Mouse (Mus musculus): ENCODE data around the gene Tbcc. TPM values are rescaled to one million over a fixed set of nuclear protein-coding genes. Genes with fewer than 3 reads are reported as not detected.

Tbcc gene
- polyA plus RNA-seq (2012): 33.2 and 44.9 TPM in 2 replicates

DNA sequence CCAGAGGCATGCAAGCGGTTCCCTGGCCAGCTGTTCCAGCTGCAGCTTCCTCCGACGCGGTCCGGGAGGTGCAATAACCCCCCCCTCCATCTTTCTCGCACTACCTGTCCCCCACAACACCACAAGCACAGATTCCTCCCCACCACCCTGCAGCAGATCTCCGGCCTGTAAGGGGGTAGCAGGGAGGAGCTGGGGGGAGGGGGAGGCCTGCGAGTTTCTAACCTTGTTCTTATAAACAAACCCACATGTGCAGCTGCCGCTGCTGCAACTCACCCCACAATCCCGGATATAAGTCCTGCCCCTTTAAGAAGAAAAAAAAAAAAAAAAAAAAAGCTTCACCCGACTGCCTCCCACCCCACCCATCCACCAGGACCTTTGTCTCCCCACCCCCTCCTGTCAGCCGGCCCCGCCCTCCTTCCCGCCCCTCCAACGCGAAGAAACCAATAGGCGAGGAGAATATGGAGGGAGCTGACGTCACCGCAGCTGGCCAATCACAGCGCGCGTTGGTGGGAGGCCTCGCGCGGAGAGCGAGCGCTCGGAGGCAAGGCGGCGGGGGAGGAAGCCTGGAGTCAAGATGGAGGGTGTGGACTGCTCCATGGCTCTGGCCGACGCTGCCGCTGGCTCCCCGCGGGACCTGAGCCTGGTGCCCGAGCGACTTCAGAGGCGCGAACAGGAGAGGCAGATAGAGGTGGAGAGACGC lies at the start of gene Tbcc:
Tbcc (plus strand) TSS at position 569 of the 700 bp plus-strand sequence.
- no peak for TF ChIP-seq GATA1 (IDR thresholded peaks at IDR 0.05; ENCODE audit: low read length)

DNA sequence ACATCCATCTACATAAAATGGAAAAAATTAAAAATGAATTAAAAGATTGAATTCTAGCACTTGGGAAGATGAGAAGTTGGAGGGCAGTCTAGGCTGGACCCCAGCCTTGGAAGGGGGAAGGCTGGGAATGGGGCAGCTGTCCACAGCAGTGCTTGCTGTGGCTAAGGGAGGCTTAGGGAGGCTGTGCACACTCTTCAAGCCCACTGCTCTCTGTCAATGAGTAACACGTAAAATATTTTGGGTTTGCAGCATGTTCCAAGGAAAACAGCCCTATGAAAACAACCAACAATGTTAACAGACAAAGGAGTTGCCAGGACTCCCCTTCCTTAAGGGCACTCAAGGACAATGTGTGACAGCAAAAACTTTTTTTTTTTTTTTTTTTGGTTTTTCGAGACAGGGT lies 47.5 kb upstream of the Tbcc start:
- TF ChIP-seq GATA1 (IDR thresholded peaks at IDR 0.05; ENCODE audit: low read length): no peak

DNA sequence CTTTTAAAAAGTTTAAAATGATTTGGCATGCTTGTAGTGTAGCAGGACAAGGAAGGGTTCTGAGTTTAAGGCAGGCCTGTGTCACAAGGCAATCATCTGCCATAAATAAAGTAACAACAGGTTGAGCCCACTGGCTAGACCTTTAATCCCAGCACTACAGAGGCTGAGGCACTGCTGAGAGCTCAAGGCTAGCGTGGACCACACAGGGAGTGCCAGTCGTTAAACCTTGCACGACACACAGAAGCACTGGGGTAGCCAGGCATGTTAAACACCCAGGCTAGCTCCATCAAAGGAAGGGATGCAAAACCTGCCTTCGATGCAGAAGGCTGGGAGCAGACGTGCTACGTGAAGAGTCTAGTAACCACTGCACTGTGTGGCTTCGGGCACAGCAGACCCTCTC lies 46.8 kb upstream of the Tbcc start:
- TF ChIP-seq GATA1 (IDR thresholded peaks at IDR 0.05; ENCODE audit: low read length): no peak

DNA sequence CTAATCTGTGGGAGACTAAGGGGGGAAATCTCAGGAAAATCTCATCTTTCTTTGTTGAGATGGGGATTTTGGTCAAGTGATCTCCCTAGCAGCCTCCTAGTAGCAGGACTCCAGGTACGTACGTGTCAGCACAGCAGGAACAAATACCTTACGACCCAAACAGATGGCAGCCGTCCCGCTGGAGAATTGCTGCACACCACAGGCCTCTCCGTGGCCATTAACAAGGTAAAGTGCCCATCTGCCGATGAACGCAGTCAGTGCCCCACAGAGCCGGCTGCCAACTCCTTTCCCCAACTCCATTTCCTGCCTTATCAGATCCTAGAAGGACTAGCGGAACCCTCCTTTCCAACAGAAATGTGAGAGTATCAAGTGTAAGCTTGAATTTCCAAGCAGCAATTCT lies 45.7 kb upstream of the Tbcc start:
- no peak for TF ChIP-seq GATA1 (IDR thresholded peaks at IDR 0.05; ENCODE audit: low read length)

DNA sequence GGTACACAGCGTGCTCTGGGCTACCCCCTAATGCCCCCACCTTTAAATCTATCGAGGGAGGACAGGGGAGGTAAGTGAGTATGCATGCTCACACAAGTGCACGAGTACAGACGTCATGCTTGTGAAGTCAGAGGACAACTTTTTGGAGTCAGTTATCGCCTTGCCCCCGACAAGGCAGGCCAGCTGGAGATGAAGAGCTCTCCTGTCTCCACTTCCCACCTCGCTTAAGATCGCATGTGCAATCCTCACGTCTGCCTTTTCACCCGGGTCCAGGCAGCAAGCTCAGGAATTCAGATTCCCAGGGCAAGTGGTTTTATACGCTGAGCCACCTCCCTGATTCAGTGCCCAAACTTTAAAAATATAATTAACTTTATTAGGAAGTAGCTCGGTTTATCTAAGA lies 45.2 kb upstream of the Tbcc start:
- no peak for TF ChIP-seq GATA1 (IDR thresholded peaks at IDR 0.05; ENCODE audit: low read length)

DNA sequence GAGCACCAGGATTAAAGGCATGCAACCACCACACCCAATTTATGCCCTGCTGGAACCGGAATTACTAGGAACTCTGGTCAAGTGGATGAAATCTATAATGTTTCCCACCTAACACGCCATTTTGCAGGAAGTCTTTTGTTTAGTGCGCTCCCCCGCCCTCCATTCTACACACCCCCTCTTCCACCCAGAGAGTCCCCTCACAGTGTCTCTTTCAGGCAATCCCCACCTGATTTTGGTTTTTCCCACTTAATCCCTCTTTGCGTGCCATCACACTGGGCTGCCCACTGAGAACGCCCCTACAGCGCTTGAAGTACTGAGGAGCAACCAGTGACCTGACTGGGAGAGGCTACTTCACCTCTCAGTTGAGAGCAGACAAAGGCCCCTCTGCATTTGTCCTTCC lies 43.3 kb upstream of the Tbcc start:
- no peak for TF ChIP-seq GATA1 (IDR thresholded peaks at IDR 0.05; ENCODE audit: low read length)

DNA sequence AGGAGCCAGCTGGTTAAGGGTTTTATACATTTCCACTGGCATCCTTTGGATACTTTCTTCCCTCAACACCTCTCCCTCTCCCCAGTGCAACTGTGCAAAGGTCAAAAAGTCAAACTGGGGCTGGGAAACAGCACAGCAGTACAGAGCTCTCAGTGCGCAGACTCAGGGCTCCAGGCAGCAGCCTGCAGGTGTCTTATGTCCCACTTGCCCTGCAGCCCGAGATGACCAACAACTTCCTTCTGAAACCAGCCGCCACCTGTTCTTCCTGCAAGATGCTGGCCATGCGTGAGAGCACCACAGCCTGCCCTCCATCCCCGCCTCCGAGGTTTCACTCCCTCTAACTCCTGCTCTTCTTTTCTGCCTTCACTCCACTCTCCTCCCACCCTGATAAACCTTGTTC lies 37.8 kb upstream of the Tbcc start:
- no peak for TF ChIP-seq GATA1 (IDR thresholded peaks at IDR 0.05; ENCODE audit: low read length)

DNA sequence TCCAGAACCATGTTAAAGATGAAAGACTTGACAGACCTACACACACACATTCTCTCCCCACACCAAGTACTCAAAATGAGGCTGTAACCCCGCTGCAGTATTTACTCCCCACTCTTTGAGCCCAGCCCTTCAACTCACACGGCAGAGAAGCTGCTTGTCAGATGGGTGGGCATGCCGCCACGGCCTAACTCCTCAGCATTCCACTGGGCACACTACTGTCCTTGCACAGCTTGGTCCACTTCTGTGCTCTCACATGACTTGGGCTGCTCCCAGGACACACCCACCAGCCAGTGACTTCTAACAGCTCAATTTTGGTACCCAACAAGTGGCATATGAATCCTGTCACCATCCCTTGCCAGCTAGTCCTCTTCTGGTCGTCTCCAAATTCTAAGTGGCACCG lies 37.2 kb upstream of the Tbcc start:
- TF ChIP-seq GATA1 (IDR thresholded peaks at IDR 0.05; ENCODE audit: low read length): no peak

DNA sequence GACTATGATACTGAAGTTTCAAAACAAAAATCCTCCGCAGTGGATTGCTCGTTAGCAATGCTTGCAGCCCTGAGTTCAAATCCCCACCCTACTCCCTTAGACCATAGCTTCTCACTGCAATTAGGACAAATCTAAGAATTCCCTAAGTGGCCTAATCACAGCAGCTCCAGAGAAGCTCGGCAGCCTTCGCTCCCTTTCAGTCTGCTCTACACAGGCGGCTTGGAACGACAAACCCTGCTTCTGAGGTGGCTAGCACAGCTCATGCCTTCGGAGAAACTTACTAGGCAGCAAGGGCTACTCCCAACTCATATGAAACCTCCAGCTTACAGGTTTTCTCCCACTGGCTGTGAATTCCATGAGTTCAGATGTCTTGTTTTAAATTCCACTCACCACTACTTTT lies 36.4 kb upstream of the Tbcc start:
- TF ChIP-seq GATA1 (IDR thresholded peaks at IDR 0.05; ENCODE audit: low read length): no peak

DNA sequence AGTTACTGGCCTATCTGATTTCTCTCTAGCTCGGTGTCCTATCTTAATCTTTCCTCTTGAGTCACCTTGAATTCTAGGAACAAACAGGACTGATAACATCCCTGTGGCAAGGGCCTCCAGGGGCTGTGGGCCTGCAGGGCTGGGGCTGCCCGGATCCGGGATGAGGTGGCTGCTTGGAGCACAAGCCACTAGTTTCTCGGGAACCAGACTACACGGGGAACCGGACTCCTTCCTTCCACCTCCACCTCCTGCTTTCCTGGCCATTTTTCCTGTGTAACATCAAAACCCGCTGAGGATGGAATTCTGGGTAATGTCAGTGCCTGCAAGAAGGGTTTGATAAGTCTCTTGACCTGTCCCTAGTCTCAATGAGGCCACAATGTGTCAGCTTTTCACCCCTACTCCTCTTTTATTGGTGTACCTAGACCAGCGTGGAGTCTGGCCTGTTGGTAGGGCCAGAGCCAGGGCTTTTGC lies 35.8 kb upstream of the Tbcc start:
- peak; percentile 54 for TF ChIP-seq GATA1 (IDR thresholded peaks at IDR 0.05; ENCODE audit: low read length)

DNA sequence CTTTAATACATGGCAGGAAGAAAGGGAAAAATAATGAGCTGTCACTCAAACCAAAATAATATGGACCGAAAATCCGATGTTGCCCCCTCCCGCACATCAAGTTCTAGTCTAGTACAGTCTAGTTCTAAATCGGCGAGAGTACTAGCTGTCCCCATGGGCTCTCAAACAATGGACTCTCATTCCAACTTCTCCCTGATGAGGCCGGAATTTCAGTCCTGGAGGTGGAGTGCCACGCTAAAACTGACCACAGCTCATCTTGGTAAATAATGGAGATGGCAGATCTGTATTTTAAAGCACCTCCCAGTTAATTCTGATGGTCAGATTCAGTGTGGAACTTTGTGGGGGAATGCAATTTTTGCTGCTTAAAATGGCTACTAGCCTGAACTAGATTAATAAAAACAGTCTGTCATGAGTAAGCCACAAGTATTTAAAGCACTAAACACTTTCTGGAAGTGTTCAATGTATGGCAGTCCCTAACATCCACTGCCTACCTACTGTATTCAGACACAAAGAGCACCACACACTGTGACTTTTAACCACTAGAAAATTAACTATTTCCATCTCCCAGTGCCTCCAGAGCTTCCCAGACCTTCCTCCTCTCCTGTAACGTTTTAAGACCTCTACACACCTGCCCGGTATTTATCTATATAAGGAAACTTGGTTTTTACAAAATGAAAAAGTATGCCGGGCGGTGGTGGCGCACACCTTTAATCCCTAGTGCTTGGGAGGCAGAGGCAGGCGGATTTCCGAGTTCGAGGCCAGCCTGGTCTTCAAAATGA lies 35.0 kb upstream of the Tbcc start:
- no peak for TF ChIP-seq GATA1 (IDR thresholded peaks at IDR 0.05; ENCODE audit: low read length)

DNA sequence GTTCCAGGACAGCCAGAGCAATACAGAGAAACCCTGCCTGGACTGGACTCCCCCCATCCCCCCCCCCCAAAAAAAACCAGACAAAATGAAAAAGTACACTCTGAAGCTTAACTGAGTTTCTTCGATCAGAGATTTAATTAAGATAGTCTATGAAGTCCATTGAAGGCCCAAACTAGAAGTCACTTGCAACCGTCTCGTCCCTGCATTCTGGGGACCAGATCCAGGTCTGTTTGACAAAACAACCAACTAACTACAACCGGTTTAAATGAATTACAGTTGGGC lies 34.4 kb upstream of the Tbcc start:
- TF ChIP-seq GATA1 (IDR thresholded peaks at IDR 0.05; ENCODE audit: low read length): no peak

DNA sequence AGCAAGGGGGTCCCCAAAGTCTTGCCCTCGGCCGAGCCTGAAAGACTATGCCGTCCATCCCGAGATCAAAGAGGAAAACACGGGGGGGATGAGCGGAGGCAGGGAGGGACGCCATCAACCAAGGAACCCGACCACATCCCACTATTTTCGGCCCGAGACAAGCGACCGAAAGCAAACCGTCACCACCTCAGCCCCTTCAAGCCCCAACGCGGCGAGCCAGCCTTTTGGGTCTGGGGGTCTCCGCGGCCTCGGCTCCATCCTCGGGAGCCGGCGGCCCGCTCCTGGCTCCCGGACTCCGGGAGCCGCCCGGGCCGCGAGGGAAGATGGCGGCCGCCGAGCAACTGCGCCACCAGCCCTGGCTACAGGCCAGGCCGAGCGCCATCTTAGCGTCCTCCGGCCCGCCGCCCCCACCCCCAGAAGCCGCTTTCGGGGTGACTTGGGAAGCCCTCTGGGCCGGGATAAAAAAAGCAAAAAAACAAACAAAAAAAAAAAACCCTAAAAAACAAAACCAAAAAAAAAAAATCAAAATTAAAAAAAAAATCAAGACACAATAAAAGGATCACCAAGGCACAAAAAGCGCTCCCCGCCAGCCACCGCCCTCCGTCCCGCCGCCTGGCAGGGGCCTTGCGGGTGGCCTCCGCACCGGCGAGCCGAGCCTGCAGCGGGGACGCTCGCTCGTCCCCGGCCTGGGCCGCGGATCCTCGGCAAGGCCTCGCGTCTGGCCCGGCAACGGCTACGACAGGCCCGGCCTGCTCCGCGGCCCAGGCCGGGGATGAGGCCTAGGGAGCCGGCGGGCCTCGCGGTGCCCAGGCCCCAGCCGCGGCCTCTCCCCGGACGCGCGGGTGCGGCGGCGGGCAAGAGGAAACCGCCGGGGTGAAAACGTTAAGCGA lies 33.8 kb upstream of the Tbcc start:
- TF ChIP-seq GATA1 (IDR thresholded peaks at IDR 0.05; ENCODE audit: low read length): no peak

DNA sequence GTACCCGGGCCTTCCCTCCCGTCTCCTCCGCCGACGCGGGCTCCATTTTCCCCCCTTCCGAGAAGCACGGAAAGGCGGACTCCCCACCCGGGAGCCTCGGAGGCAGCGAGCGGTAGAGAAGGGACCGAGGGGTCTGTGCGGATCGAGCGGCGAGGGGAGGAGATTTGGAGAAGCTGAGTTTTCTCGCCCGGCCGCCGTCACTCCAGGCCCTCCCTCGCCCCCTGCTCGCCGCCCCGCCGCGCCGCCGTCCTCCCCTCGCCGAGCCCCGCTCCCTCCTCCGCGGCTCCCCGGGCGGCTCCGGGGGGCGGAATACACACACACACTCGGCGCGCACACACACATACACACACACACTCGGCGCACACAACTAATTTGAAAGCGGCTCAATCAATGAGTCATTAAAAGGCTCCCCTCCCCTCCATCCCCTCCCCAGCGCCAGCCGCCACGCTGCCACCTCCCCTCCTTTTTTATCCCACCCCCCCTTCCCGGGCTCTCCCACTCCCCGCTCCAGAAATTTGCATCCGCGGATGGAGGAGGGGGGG lies 33.1 kb upstream of the Tbcc start:
- TF ChIP-seq GATA1 (IDR thresholded peaks at IDR 0.05; ENCODE audit: low read length): no peak

DNA sequence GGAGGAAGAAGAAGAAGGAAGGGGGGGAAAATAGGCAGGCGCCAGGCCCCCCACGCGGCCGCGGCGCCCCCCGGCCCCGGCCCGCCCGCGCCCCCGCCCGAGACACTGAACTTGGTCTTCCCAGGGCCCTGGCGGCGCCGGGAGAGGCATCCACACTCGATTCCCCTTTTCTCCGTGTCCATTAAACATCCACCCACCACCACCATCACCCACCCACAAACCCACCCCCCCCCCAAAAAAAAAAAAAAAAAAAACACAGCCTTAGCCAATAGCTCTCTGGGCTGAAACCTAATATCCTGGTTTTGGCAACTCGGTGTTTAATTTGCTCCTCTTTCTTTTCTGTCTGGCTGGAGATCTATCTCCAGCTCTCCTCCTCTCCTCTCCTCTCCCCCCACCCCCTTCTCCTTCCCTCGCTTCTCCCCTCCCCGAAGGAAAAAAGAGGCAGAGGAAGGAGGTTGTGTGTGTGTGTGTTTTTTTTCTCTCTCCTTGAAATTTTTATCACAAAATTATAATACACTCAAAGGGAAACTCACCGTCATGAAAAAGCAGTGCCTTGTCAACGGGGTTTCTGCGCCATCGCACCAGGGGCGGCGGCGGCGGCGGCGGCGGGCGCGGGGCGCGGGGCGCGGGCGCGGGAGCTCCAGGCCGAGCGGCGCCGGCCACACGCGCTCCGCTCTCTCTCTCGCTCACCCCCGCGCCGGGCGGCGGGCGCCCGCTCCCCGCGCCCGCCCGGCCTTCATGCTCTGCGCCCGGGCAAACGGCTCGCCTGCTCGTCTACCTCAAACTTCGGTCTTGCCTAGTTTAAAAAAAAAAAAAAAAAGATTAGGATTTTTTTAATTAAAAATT lies 32.4 kb upstream of the Tbcc start, which contains the start of gene Bicral:
Bicral (minus strand) TSS at position 580 of the 846 bp plus-strand sequence.
- TF ChIP-seq GATA1 (IDR thresholded peaks at IDR 0.05; ENCODE audit: low read length): no peak
